Mouse (Mus musculus): ENCODE data around the gene Fgfr2. TPM values are rescaled to one million over a fixed set of nuclear protein-coding genes. Genes with fewer than 3 reads are reported as not detected.

Gene Fgfr2
- polyA plus RNA-seq, 1 experiment, result 114 TPM

GRCm38 (mm10) chr7:130937266-130937841 is 2185.8 kb downstream of the Fgfr2 start:
- Histone ChIP-seq H3K4me1 (ENCODE audit: control insufficient read depth, insufficient read depth, low read length) (peaks cover 5% of the 10 kb centered on the region; the same call in 1 of the 2 replicates), H3K4me3 (replicated peaks; ENCODE audit: extremely low read depth, low read depth, low read length) (no peak overlapping the region)
- whole genome bisulfite sequencing, result 24% methylated on average over 12 of the region's 12 CpGs
- TF ChIP-seq POLR2A (IDR thresholded peaks at IDR 0.05; ENCODE audit: borderline replicate concordance, extremely low read depth, low read depth, low read length) (no peak), CTCF (IDR thresholded peaks at IDR 0.05; ENCODE audit: insufficient read depth, low read length) (no peak)
- no peak for DNase-seq

DNA sequence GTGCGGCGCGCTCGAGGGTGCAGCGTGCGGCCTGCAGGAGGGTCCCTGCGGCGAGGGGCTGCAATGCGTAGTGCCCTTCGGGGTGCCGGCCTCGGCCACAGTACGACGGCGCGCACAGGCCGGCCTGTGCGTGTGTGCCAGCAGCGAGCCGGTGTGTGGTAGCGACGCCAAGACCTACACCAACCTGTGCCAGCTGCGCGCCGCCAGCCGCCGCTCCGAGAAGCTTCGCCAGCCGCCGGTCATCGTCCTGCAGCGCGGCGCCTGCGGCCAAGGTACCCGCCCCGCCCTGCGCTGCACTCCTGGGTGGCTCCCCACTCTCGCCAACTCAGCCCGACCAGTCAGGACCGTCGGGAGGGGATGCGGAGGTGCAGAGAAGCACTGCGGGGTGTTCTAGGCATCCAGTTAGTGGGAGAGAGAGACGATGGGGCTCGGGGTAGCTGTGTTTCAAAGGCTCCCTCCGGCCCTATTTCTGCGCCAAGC is 2186.6 kb downstream of the Fgfr2 start:
- peak overlapping the region; percentile 58 for H3K4me3 ChIP-seq (replicated peaks; ENCODE audit: extremely low read depth, low read depth, low read length)
- peaks cover 5% of the 10 kb centered on the region; the same call in 1 of the 2 replicates for H3K4me1 ChIP-seq (ENCODE audit: control insufficient read depth, insufficient read depth, low read length)
- TF ChIP-seq POLR2A (IDR thresholded peaks at IDR 0.05; ENCODE audit: borderline replicate concordance, extremely low read depth, low read depth, low read length) (no peak), CTCF (IDR thresholded peaks at IDR 0.05; ENCODE audit: insufficient read depth, low read length) (no peak)
- WGBS, result under 1% methylated on average over 49 of the region's 49 CpGs
- DNase-seq, result peak; percentile 51

- WGBS, result 2% methylated on average over 63 of the region's 70 CpGs
- Histone ChIP-seq H3K4me3 (replicated peaks; ENCODE audit: extremely low read depth, low read depth, low read length) (peak within 1 kb of the TSS; percentile 58), H3K4me1 (ENCODE audit: control insufficient read depth, insufficient read depth, low read length) (peaks cover 5% of the 10 kb centered on the region; the same call in 1 of the 2 replicates)
- TF ChIP-seq CTCF (IDR thresholded peaks at IDR 0.05; ENCODE audit: insufficient read depth, low read length) (no peak), POLR2A (IDR thresholded peaks at IDR 0.05; ENCODE audit: borderline replicate concordance, extremely low read depth, low read depth, low read length) (peak; percentile 50; the same call in 1 of the 2 replicates)
- peak; percentile 74 for DNase-seq
Observed at GRCm38 (mm10) chr7:130935793-130936471, 2187.2 kb downstream of the Fgfr2 start, which contains the start of gene Htra1. Gene Htra1 (plus strand): TSS chr7:130936111.

DNA sequence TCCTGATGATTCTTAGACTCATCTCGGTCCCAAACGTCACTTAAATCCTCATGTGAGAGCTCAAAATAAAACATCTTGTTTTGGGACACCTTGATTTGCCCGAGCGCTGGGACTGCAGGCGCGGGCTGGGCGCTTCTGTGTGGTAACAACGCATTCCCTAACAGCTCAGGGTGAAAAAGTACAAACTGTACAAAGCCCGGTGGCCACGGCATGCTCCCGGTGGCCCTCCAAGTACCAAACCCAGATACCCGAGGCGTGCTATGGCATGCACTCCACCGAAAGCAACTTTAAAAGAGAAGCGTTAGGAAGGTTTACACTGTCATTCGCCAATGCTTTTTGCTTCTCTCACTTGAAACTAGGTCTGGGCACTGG is 2187.7 kb downstream of the Fgfr2 start:
- no peak for DNase-seq
- Histone ChIP-seq H3K4me3 (replicated peaks; ENCODE audit: extremely low read depth, low read depth, low read length) (peak overlapping the region; percentile 52), H3K4me1 (ENCODE audit: control insufficient read depth, insufficient read depth, low read length) (peaks cover 5% of the 10 kb centered on the region; the same call in 1 of the 2 replicates)
- 7% methylated on average over 16 of the region's 16 CpGs for WGBS
- TF ChIP-seq CTCF (IDR thresholded peaks at IDR 0.05; ENCODE audit: insufficient read depth, low read length) (no peak), POLR2A (IDR thresholded peaks at IDR 0.05; ENCODE audit: borderline replicate concordance, extremely low read depth, low read depth, low read length) (no peak)

DNA sequence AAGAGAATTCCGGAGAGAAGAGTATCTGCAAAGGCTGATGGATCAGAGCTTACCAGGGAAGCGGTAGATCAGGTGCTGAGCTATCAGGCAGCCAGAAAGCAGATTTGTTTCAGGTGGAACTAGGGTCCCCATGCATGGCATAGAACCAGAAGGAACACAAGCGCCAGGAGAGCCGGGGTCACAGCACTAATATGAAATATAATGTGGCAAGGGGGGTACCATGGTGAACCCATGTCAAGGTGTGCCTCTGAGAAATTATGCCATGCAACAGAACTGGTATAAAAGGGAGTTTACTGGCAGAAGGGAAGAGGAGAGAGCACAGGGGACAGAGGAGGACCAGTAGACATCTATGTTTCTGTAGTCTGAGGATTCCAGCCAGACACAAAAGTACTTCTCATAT is 2188.5 kb downstream of the Fgfr2 start:
- 90% methylated on average over 4 of the region's 4 CpGs for WGBS
- TF ChIP-seq CTCF (IDR thresholded peaks at IDR 0.05; ENCODE audit: insufficient read depth, low read length), result no peak
- TF ChIP-seq POLR2A (IDR thresholded peaks at IDR 0.05; ENCODE audit: borderline replicate concordance, extremely low read depth, low read depth, low read length), result no peak

GRCm38 (mm10) chr7:130932921-130933320 is 2190.2 kb downstream of the Fgfr2 start:
- no peak for DNase-seq
- 87% methylated on average over 9 of the region's 9 CpGs for WGBS
- no peak overlapping the region for H3K4me3 ChIP-seq (replicated peaks; ENCODE audit: extremely low read depth, low read depth, low read length)
- peaks cover 5% of the 10 kb centered on the region; the same call in 1 of the 2 replicates for H3K4me1 ChIP-seq (ENCODE audit: control insufficient read depth, insufficient read depth, low read length)
- TF ChIP-seq POLR2A (IDR thresholded peaks at IDR 0.05; ENCODE audit: borderline replicate concordance, extremely low read depth, low read depth, low read length), result no peak
- no peak for TF ChIP-seq CTCF (IDR thresholded peaks at IDR 0.05; ENCODE audit: insufficient read depth, low read length)

More for the DNA sequence above, 2188.5 kb downstream of the Fgfr2 start:
- no peak overlapping the region for H3K4me3 ChIP-seq (replicated peaks; ENCODE audit: extremely low read depth, low read depth, low read length)
- H3K4me1 ChIP-seq (ENCODE audit: control insufficient read depth, insufficient read depth, low read length), result peaks cover 5% of the 10 kb centered on the region; the same call in 1 of the 2 replicates
- no peak for DNase-seq

- no peak for DNase-seq
- TF ChIP-seq POLR2A (IDR thresholded peaks at IDR 0.05; ENCODE audit: borderline replicate concordance, extremely low read depth, low read depth, low read length) (no peak), CTCF (IDR thresholded peaks at IDR 0.05; ENCODE audit: insufficient read depth, low read length) (no peak)
- whole genome bisulfite sequencing, result 67% methylated on average over 3 of the region's 3 CpGs
- no peaks in the 10 kb centered on the region for H3K4me1 ChIP-seq (ENCODE audit: control insufficient read depth, insufficient read depth, low read length)
- no peak overlapping the region for H3K4me3 ChIP-seq (replicated peaks; ENCODE audit: extremely low read depth, low read depth, low read length)
Observed at GRCm38 (mm10) chr7:130930401-130930800, 2192.7 kb downstream of the Fgfr2 start.

- WGBS, result 63% methylated on average over 13 of the region's 13 CpGs
- no peak for TF ChIP-seq CTCF (IDR thresholded peaks at IDR 0.05; ENCODE audit: insufficient read depth, low read length)
- TF ChIP-seq POLR2A (IDR thresholded peaks at IDR 0.05; ENCODE audit: borderline replicate concordance, extremely low read depth, low read depth, low read length), result no peak
- no peak for DNase-seq
- no peaks in the 10 kb centered on the region for H3K4me1 ChIP-seq (ENCODE audit: control insufficient read depth, insufficient read depth, low read length)
- no peak overlapping the region for H3K4me3 ChIP-seq (replicated peaks; ENCODE audit: extremely low read depth, low read depth, low read length)
Observed at GRCm38 (mm10) chr7:130922981-130923731, 2200.0 kb downstream of the Fgfr2 start.

GRCm38 (mm10) chr7:130918260-130918659 is 2204.9 kb downstream of the Fgfr2 start:
- TF ChIP-seq CTCF (IDR thresholded peaks at IDR 0.05; ENCODE audit: insufficient read depth, low read length) (no peak), POLR2A (IDR thresholded peaks at IDR 0.05; ENCODE audit: borderline replicate concordance, extremely low read depth, low read depth, low read length) (no peak)
- no peak overlapping the region for H3K4me3 ChIP-seq (replicated peaks; ENCODE audit: extremely low read depth, low read depth, low read length)
- no peaks in the 10 kb centered on the region for H3K4me1 ChIP-seq (ENCODE audit: control insufficient read depth, insufficient read depth, low read length)
- 66% methylated on average over 2 of the region's 2 CpGs for WGBS
- DNase-seq, result no peak
